Mouse (Mus musculus) heart, embryonic 13.5 days (tissue): ENCODE data around the gene Ccdc194. TPM values are rescaled to one million over a fixed set of nuclear protein-coding genes. Genes with fewer than 3 reads are reported as not detected.

Experiments
- ATAC-seq: fragments of 200-750 bp; cut with Nextera tagmentation; 2 replicates; pipeline ENCODE4 v1.8.0; 2017; ENCODE audit warnings: moderate TSS enrichment; ENCODE audit not compliant: insufficient number of reproducible peaks, low FRiP score, low TSS enrichment; ENCODE audit errors: extremely low read depth
- H3K27ac ChIP-seq: fragments of 300-500 bp; sonication (generic); replicated peaks from 2 replicates; pipeline ENCODE4 v1.5.1; 2015; ENCODE audit warnings: moderate library complexity, mild to moderate bottlenecking, inconsistent platforms
- H3K27me3 ChIP-seq: fragments of 300-500 bp; sonication (generic); replicated peaks from 2 replicates; pipeline ENCODE4 v1.6.1; 2015; ENCODE audit warnings: mild to moderate bottlenecking, inconsistent platforms
- H3K36me3 ChIP-seq: fragments of 300-500 bp; sonication (generic); 2 replicates; pipeline ENCODE4 v1.6.1; 2015; ENCODE audit warnings: mild to moderate bottlenecking, inconsistent platforms
- H3K4me1 ChIP-seq: fragments of 300-500 bp; sonication (generic); 2 replicates; pipeline ENCODE4 v1.6.1; 2015; ENCODE audit warnings: inconsistent platforms
- H3K4me2 ChIP-seq: fragments of 300-500 bp; sonication (generic); 2 replicates; pipeline ENCODE4 v1.6.1; 2015; ENCODE audit warnings: inconsistent platforms, mild to moderate bottlenecking, moderate library complexity
- H3K4me3 ChIP-seq: fragments of 300-500 bp; sonication (generic); 2 replicates; pipeline ENCODE4 v1.5.1; 2015; ENCODE audit warnings: moderate library complexity, mild to moderate bottlenecking, inconsistent platforms
- H3K9ac ChIP-seq: fragments of 300-500 bp; sonication (generic); 2 replicates; pipeline ENCODE4 v1.6.1; 2015; ENCODE audit warnings: inconsistent platforms, mild to moderate bottlenecking, moderate library complexity
- H3K9me3 ChIP-seq: fragments of 300-500 bp; sonication (generic); 2 replicates; pipeline ENCODE4 v1.6.1; 2016; ENCODE audit warnings: inconsistent platforms
- WGBS: fragments of 180-500 bp; shearing (Covaris S2); methylation state at CpG from one replicate; pipeline ENCODE4 v1.1.7; 2015; ENCODE audit warnings: mixed read lengths; 5-methylcytosine and 5-hydroxymethylcytosine counted together
- polyA plus RNA-seq: library from polyadenylated mRNA; unstranded; fragments of >200 nt; fragmentation: Nextera tagmentation; extraction: Ambion mirVana; gene quantifications from 2 replicates; pipeline ENCODE4 v1.2.1, GENCODE M21; 2015

The Ccdc194 gene
- polyA plus RNA-seq, 1 experiment from 2014 or later = 0.48 TPM

- peak within 1 kb of the TSS; percentile 99 for H3K4me2 ChIP-seq
- H3K9me3 ChIP-seq = no peaks in the 10 kb centered on the region
- WGBS = 1% methylated on average over 33 of the region's 33 CpGs
- H3K9ac ChIP-seq = peak within 1 kb of the TSS; percentile 91
- H3K27ac ChIP-seq = peak within 1 kb of the TSS; percentile 92
- H3K4me1 ChIP-seq = peaks cover 25% of the 10 kb centered on the region
- peaks cover 33% of the 10 kb centered on the region for H3K36me3 ChIP-seq
- ATAC-seq = no peak
- peak within 1 kb of the TSS; percentile 79 for H3K4me3 ChIP-seq
- peaks cover 6% of the 10 kb centered on the region; the same call in 1 of the 2 replicates for H3K27me3 ChIP-seq
These were observed 37.6 kb downstream of the Ccdc194 start, which contains the start of gene Gtpbp3 for GRCm38 (mm10) chr8:71487691-71488445. Gene Gtpbp3 (plus strand): TSS chr8:71488103.

- Histone ChIP-seq H3K4me1 (peaks cover 25% of the 10 kb centered on the region), H3K4me3 (peak overlapping the region; percentile 76), H3K4me2 (peak overlapping the region; percentile 92), H3K9ac (peak overlapping the region; percentile 88), H3K27me3 (peaks cover 21% of the 10 kb centered on the region), H3K36me3 (peaks cover 24% of the 10 kb centered on the region), H3K27ac (0 out of 2 replicates have a peak overlapping the region, but pooled peaks have one; percentile 22), H3K9me3 (no peaks in the 10 kb centered on the region)
- WGBS = 24% methylated on average over 7 of the region's 7 CpGs
- no peak for ATAC-seq
These were observed 39.4 kb downstream of the Ccdc194 start for GRCm38 (mm10) chr8:71486136-71486529.

- Histone ChIP-seq H3K27ac (peak within 1 kb of the TSS; percentile 58), H3K27me3 (peaks cover 27% of the 10 kb centered on the region), H3K9me3 (no peaks in the 10 kb centered on the region), H3K36me3 (peaks cover 17% of the 10 kb centered on the region), H3K4me3 (peak within 1 kb of the TSS; percentile 76), H3K4me2 (peak within 1 kb of the TSS; percentile 92), H3K9ac (peak within 1 kb of the TSS; percentile 88), H3K4me1 (peaks cover 25% of the 10 kb centered on the region)
- WGBS = 5% methylated on average over 58 of the region's 58 CpGs
- ATAC-seq = peak; percentile 32; the same call in 1 of the 2 replicates
These were observed 40.1 kb downstream of the Ccdc194 start, which contains the start of gene Ano8 for GRCm38 (mm10) chr8:71485142-71486135. Gene Ano8 (minus strand): TSS chr8:71485963.

- no peak for ATAC-seq
- H3K36me3 ChIP-seq = peaks cover 11% of the 10 kb centered on the region; the same call in 1 of the 2 replicates
- H3K4me1 ChIP-seq = peaks cover 20% of the 10 kb centered on the region
- H3K4me2 ChIP-seq = peak overlapping the region; percentile 92
- no peak overlapping the region for H3K27ac ChIP-seq
- peaks cover 33% of the 10 kb centered on the region for H3K27me3 ChIP-seq
- peak overlapping the region; percentile 76; the same call in 1 of the 2 replicates for H3K4me3 ChIP-seq
- WGBS = 86% methylated on average over 19 of the region's 19 CpGs
- H3K9ac ChIP-seq = 0 out of 2 replicates have a peak overlapping the region, but pooled peaks have one; percentile 88
- no peaks in the 10 kb centered on the region for H3K9me3 ChIP-seq
These were observed 40.8 kb downstream of the Ccdc194 start for GRCm38 (mm10) chr8:71484736-71485135.

GRCm38 (mm10) chr8:71483932-71484331 is 41.6 kb downstream of the Ccdc194 start:
- Histone ChIP-seq H3K27me3 (peaks cover 38% of the 10 kb centered on the region), H3K9ac (no peak overlapping the region), H3K9me3 (no peaks in the 10 kb centered on the region), H3K4me2 (no peak overlapping the region), H3K4me1 (peaks cover 12% of the 10 kb centered on the region), H3K4me3 (no peak overlapping the region), H3K27ac (no peak overlapping the region), H3K36me3 (peaks cover 11% of the 10 kb centered on the region; the same call in 1 of the 2 replicates)
- ATAC-seq = no peak
- WGBS = 40% methylated on average over 8 of the region's 8 CpGs

GRCm38 (mm10) chr8:71478943-71479342 is 46.6 kb downstream of the Ccdc194 start:
- ATAC-seq = no peak
- Histone ChIP-seq H3K4me3 (no peak overlapping the region), H3K4me1 (peaks cover 17% of the 10 kb centered on the region), H3K36me3 (peaks cover 25% of the 10 kb centered on the region), H3K9ac (no peak overlapping the region), H3K27ac (no peak overlapping the region), H3K9me3 (no peaks in the 10 kb centered on the region), H3K27me3 (peaks cover 54% of the 10 kb centered on the region), H3K4me2 (no peak overlapping the region)
- WGBS = 79% methylated on average over 11 of the region's 11 CpGs

GRCm38 (mm10) chr8:71477196-71477845 is 48.2 kb downstream of the Ccdc194 start:
- Histone ChIP-seq H3K9me3 (no peaks in the 10 kb centered on the region), H3K27me3 (peaks cover 44% of the 10 kb centered on the region), H3K4me3 (peak overlapping the region; percentile 69), H3K4me1 (peaks cover 17% of the 10 kb centered on the region), H3K27ac (peak overlapping the region; percentile 79; the same call in 1 of the 2 replicates), H3K36me3 (peaks cover 38% of the 10 kb centered on the region), H3K4me2 (peak overlapping the region; percentile 84), H3K9ac (peak overlapping the region; percentile 89)
- 40% methylated on average over 14 of the region's 14 CpGs for WGBS
- ATAC-seq = no peak

GRCm38 (mm10) chr8:71476099-71476940 is 49.2 kb downstream of the Ccdc194 start:
- peak overlapping the region; percentile 89 for H3K9ac ChIP-seq
- peaks cover 17% of the 10 kb centered on the region for H3K4me1 ChIP-seq
- peaks cover 34% of the 10 kb centered on the region for H3K27me3 ChIP-seq
- peak overlapping the region; percentile 79 for H3K27ac ChIP-seq
- no peaks in the 10 kb centered on the region for H3K9me3 ChIP-seq
- under 1% methylated on average over 111 of the region's 121 CpGs for WGBS
- peak overlapping the region; percentile 69 for H3K4me3 ChIP-seq
- H3K36me3 ChIP-seq = peaks cover 40% of the 10 kb centered on the region
- peak overlapping the region; percentile 84 for H3K4me2 ChIP-seq
- peak; percentile 32; the same call in 1 of the 2 replicates for ATAC-seq

GRCm38 (mm10) chr8:71475702-71476075 is 49.8 kb downstream of the Ccdc194 start:
- H3K4me1 ChIP-seq = peaks cover 18% of the 10 kb centered on the region
- H3K4me2 ChIP-seq = peak overlapping the region; percentile 84
- H3K27ac ChIP-seq = peak overlapping the region; percentile 79
- no peak for ATAC-seq
- H3K9me3 ChIP-seq = no peaks in the 10 kb centered on the region
- peak overlapping the region; percentile 89 for H3K9ac ChIP-seq
- WGBS = 22% methylated on average over 4 of the region's 4 CpGs
- peaks cover 28% of the 10 kb centered on the region for H3K27me3 ChIP-seq
- peaks cover 46% of the 10 kb centered on the region for H3K36me3 ChIP-seq
- peak overlapping the region; percentile 69 for H3K4me3 ChIP-seq
